Mouse (Mus musculus) kidney, postnatal 0 days (tissue): ENCODE measurements around the gene Ccdc180. TPM values are rescaled to one million over a fixed set of nuclear protein-coding genes. Genes with fewer than 3 reads are reported as not detected.
A peak's percentile ranks its signal among the peaks of the same experiment; 100 is the strongest.

Experiments
- ATAC-seq: fragments of 200-750 bp; cut with Nextera tagmentation; replicated peaks from 2 replicates; pipeline ENCODE4 v1.8.0; 2017; ENCODE audit warnings: low read depth, moderate number of reproducible peaks, moderate TSS enrichment, moderate library complexity; ENCODE audit not compliant: low FRiP score
- DNase-seq: peaks from one replicate; pipeline ENCODE4 v3.0.0-alpha.2; 2016; ENCODE audit warnings: low spot score
- H3K27ac ChIP-seq: fragments of 300-500 bp; sonication (generic); 2 replicates; pipeline ENCODE4 v1.5.1; 2014; ENCODE audit warnings: mild to moderate bottlenecking
- H3K27me3 ChIP-seq: fragments of 300-500 bp; sonication (generic); 2 replicates; pipeline ENCODE4 v1.6.1; 2014; ENCODE audit warnings: low read length, mixed read lengths; ENCODE audit not compliant: insufficient read depth
- H3K36me3 ChIP-seq: fragments of 300-500 bp; sonication (generic); 2 replicates; pipeline ENCODE4 v1.6.1; 2014; ENCODE audit warnings: low read length, mixed read lengths; ENCODE audit not compliant: insufficient read depth
- H3K4me1 ChIP-seq: fragments of 300-500 bp; sonication (generic); replicated peaks from 2 replicates; pipeline ENCODE4 v1.6.1; 2014; ENCODE audit warnings: antibody characterized with exemption, low read length, mixed read lengths; ENCODE audit not compliant: insufficient read depth
- H3K4me2 ChIP-seq: fragments of 300-500 bp; sonication (generic); 2 replicates; pipeline ENCODE4 v1.6.1; 2014; ENCODE audit warnings: mild to moderate bottlenecking, low read length, moderate library complexity, mixed read lengths
- H3K4me3 ChIP-seq: fragments of 300-500 bp; sonication (generic); replicated peaks from 2 replicates; pipeline ENCODE4 v1.5.1; 2014; ENCODE audit warnings: low read depth, low read length
- H3K9ac ChIP-seq: fragments of 300-500 bp; sonication (generic); 2 replicates; pipeline ENCODE4 v1.6.1; 2014; ENCODE audit warnings: low read depth, low read length
- H3K9me3 ChIP-seq: fragments of 300-500 bp; sonication (generic); replicated peaks from 2 replicates; pipeline ENCODE4 v1.6.1; 2016; ENCODE audit warnings: low read length, inconsistent platforms, mixed read lengths
- CTCF ChIP-seq: IDR thresholded peaks from 2 replicates; pipeline ENCODE4 v1.5.1; 2016; ENCODE audit warnings: antibody characterized with exemption, low read depth, mild to moderate bottlenecking, moderate library complexity
- WGBS: fragments of 180-500 bp; shearing (Covaris S2); extraction: QIAGEN DNeasy Blood & Tissue Kit; methylation state at CpG from one replicate; pipeline ENCODE4 v1.1.7; 2014; 5-methylcytosine and 5-hydroxymethylcytosine counted together
- polyA plus RNA-seq: library from polyadenylated mRNA; unstranded; fragments of >200 nt; fragmentation: Nextera tagmentation; extraction: Ambion mirVana; gene quantifications from 2 replicates; pipeline ENCODE4 v1.2.1, GENCODE M21; 2015

Gene Ccdc180
- polyA plus RNA-seq, 1 experiment from 2014 or later, result 0.55 TPM

- no peaks in the 10 kb centered on the region; the same call in 1 of the 2 replicates for H3K4me1 ChIP-seq
- H3K36me3 ChIP-seq, result no peaks in the 10 kb centered on the region
- ATAC-seq (no peak), DNase-seq (no peak)
- no peak overlapping the region for H3K9ac ChIP-seq
- H3K27me3 ChIP-seq, result no peaks in the 10 kb centered on the region
- no peaks in the 10 kb centered on the region for H3K9me3 ChIP-seq
- H3K4me3 ChIP-seq, result no peak overlapping the region
- H3K27ac ChIP-seq, result no peak overlapping the region
- no peak for TF ChIP-seq CTCF
- 92% methylated on average over 23 of the region's 23 CpGs for WGBS
- H3K4me2 ChIP-seq, result no peak overlapping the region
Measured at GRCm38 (mm10) chr4:45953025-45953919, 63.2 kb downstream of the Ccdc180 start.

GRCm38 (mm10) chr4:45955235-45955634, 65.1 kb downstream of the Ccdc180 start:
- Histone ChIP-seq H3K4me1 (no peaks in the 10 kb centered on the region), H3K36me3 (no peaks in the 10 kb centered on the region), H3K9ac (no peak overlapping the region), H3K4me2 (no peak overlapping the region), H3K27ac (no peak overlapping the region), H3K4me3 (no peak overlapping the region), H3K27me3 (no peaks in the 10 kb centered on the region), H3K9me3 (no peaks in the 10 kb centered on the region)
- no peak for TF ChIP-seq CTCF
- WGBS, result 91% methylated on average over 4 of the region's 4 CpGs
- no peak for DNase-seq
- ATAC-seq, result no peak

- no peak overlapping the region for H3K27ac ChIP-seq
- no peak for ATAC-seq
- no peak for TF ChIP-seq CTCF
- no peaks in the 10 kb centered on the region for H3K36me3 ChIP-seq
- DNase-seq, result no peak
- no peak overlapping the region for H3K4me2 ChIP-seq
- H3K9me3 ChIP-seq, result no peaks in the 10 kb centered on the region
- no peak overlapping the region for H3K9ac ChIP-seq
- H3K4me1 ChIP-seq, result no peaks in the 10 kb centered on the region
- H3K27me3 ChIP-seq, result no peaks in the 10 kb centered on the region
- H3K4me3 ChIP-seq, result no peak overlapping the region
- WGBS, result 92% methylated on average over 8 of the region's 8 CpGs
Measured at GRCm38 (mm10) chr4:45956131-45956530, 66.0 kb downstream of the Ccdc180 start.

GRCm38 (mm10) chr4:45956706-45957105, 66.6 kb downstream of the Ccdc180 start:
- Histone ChIP-seq H3K4me2 (no peak overlapping the region), H3K27me3 (no peaks in the 10 kb centered on the region), H3K36me3 (no peaks in the 10 kb centered on the region), H3K27ac (no peak overlapping the region), H3K9ac (no peak overlapping the region), H3K4me1 (no peaks in the 10 kb centered on the region), H3K9me3 (no peaks in the 10 kb centered on the region), H3K4me3 (no peak overlapping the region)
- DNase-seq, result no peak
- ATAC-seq, result no peak
- TF ChIP-seq CTCF, result no peak
- 99% methylated on average over 4 of the region's 4 CpGs for WGBS

- Histone ChIP-seq H3K9me3 (no peaks in the 10 kb centered on the region), H3K4me2 (peak within 1 kb of the TSS; percentile 30), H3K4me3 (0 out of 2 replicates have a peak within 1 kb of the TSS, but pooled peaks have one; percentile 1), H3K27ac (peak within 1 kb of the TSS; percentile 38; the same call in 1 of the 2 replicates), H3K27me3 (no peaks in the 10 kb centered on the region), H3K36me3 (no peaks in the 10 kb centered on the region), H3K4me1 (peaks cover 27% of the 10 kb centered on the region), H3K9ac (no peak within 1 kb of the TSS)
- no peak for TF ChIP-seq CTCF
- DNase-seq (peak; percentile 39), ATAC-seq (peak; percentile 71; the same call in 1 of the 2 replicates)
- 41% methylated on average over 10 of the region's 10 CpGs for WGBS
Measured at GRCm38 (mm10) chr4:45964771-45965439, 74.8 kb downstream of the Ccdc180 start, which contains the start of gene Tdrd7. Gene Tdrd7, plus strand, starts transcription at chr4:45965334.

GRCm38 (mm10) chr4:45965737-45966447, 75.8 kb downstream of the Ccdc180 start:
- H3K36me3 ChIP-seq, result no peaks in the 10 kb centered on the region
- WGBS, result 9% methylated on average over 13 of the region's 13 CpGs
- no peaks in the 10 kb centered on the region for H3K27me3 ChIP-seq
- 0 out of 2 replicates have a peak, but pooled peaks have one; percentile 48 for ATAC-seq
- no peak for TF ChIP-seq CTCF
- peak; percentile 84 for DNase-seq
- peak overlapping the region; percentile 30 for H3K4me2 ChIP-seq
- H3K27ac ChIP-seq, result peak overlapping the region; percentile 38; the same call in 1 of the 2 replicates
- no peaks in the 10 kb centered on the region for H3K9me3 ChIP-seq
- H3K9ac ChIP-seq, result no peak overlapping the region
- 0 out of 2 replicates have a peak overlapping the region, but pooled peaks have one; percentile 1 for H3K4me3 ChIP-seq
- peaks cover 27% of the 10 kb centered on the region for H3K4me1 ChIP-seq
